Mouse (Mus musculus) gastrocnemius, adult 18-20 months (tissue): ENCODE results near the gene Ctns. TPM values are rescaled to one million over a fixed set of nuclear protein-coding genes. Genes with fewer than 3 reads are reported as not detected.

Experiments
- DNase-seq: peaks from one replicate; pipeline ENCODE4 v3.0.0; 2021; ENCODE audit warnings: low spot score
- long read RNA-seq, 2 experiments: library from polyadenylated mRNA; stranded (forward); transcript quantifications; one replicate each; pipeline ENCODE4 v2.0.0; 2021
- total RNA-seq, 2 experiments: library from RNA; stranded (reverse); gene quantifications; 2 replicates each; pipeline ENCODE4 v1.2.3; 2021

Ctns gene
- total RNA-seq = 1 to 10 TPM; 4.4 to 5.7 TPM
- long read RNA-seq, experiment 1, partial matches to known transcripts = 1 of 3 reads
- long read RNA-seq, experiment 1, other reads (novel, unspliced or antisense) = 0 of 3 reads
- long read RNA-seq, experiment 2, partial matches to known transcripts = 0 of 1 reads
- long read RNA-seq, experiment 2, other reads (novel, unspliced or antisense) = 0 of 1 reads

DNA sequence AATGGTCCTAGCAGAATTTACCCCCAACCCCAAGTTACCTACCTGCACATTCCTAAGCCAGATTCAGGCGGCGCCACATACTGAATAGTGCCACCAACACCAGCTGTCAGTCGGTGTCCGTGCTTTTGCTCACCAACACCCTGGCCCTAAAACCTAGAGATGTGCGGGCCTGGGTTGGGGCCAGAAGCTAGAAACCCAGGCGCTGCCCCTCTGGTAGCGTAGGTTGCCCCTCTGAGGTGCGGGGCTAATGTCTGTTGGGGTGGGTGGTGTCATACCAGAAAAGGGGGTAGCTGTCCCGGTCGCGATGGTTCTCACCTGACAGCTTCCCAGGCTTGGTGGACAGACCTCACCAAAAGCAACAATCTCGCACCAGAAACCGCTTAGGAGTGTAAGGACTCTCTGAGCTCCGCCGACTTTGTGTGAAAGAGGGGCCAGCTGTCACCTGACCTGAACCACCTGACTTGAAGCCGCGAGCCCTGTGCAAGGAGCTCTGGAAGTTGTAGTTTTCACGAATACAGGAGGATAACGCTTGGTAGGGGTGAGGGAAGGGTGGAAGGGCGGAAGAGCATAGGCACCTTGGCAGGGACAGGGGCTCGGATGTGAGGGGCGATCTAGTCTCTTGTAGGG lies at the start of gene Ctns:
Ctns (minus strand) TSS at position 440 of the 627 bp plus-strand sequence.
- DNase-seq = peak; percentile 88

DNA sequence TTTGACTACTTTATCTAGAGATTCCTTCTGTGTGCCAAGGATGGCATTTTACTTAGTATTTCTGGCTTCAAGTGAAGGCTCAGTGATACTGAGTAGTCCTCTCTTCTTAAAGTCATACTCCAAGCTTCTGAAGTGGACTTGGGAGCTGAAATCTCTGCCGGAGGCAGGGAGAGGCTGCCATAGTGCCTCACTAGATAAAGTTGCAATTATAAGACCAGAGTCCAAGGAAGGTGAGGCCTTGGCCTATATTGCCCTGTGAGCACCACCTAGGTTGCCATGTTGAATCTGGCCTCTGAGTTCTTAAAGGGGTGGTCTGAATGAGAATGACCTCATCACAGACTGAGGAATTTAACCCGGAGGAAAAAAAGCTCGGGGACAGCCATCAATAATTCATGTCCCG lies 43.9 kb upstream of the Ctns start:
- no peak for DNase-seq

DNA sequence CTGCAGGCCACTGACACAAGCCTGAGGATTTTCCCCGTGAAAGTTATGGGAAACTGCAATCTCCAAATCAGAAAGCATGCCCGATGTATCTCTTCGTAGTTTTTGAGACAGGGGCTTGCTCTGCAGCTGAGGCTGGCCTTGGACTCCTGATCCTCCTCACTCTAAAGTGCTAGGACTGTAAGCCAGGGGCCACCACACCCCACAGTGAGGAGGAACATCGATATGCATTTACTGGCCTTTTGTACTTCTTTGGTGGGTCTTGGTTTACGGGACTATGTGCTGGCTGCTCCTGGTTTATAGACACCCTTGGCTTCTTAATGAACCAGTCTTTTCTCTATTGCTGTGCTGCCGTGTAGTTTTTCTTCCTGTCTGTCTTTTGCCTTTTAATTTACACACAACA lies 43.4 kb upstream of the Ctns start:
- DNase-seq = no peak

DNA sequence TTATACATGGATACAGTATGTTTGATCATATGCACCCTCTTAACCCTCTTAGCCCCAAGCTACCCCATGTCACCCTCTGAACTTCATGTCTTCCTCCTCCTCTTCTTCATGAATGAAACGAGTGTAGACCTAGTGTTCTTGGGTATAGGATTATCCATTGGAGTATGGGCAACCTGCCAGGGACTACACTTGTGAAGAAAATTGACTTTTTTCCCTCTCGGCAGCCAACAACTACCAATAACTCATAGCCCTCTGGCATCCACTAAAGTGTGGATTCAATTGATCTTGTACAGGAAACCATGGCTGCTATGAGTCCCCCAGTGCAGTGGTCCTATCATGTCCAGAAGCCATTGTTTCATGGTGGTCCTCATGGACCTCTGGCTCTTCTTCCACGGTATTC lies 37.9 kb upstream of the Ctns start:
- DNase-seq = peak; percentile 13

DNA sequence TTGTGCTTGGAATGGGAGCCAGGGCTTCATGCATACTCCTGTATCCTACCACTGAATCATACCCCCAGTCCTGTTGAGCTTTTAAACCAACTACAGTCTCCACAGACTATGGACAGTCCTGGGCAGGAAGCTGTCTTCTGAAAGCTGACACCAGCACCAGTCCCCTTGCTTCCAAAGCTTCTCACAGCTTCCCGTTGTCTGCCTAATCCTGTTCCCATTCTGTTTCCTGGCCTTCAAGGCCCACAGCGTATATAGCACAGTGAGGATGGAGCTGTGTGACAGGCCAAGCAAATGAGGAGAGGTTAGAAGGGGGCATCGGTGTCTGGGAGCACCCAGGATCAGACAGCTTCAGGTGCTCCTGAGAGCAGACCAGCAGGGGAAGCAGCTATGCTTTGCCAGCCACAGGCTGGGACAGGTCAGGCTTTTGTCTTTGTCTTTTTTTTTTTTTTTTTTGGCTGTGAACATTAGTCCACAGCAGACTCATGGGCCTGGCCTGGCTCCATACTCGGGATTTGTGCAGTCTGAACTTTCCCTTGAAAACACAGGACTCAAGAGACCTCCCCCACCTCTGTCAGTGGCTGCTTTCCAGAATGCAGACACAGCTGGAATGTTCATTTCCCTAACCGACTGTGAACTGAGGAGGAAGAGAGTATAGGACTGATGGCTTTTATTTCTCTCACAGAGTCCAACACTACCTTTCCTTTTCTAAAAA lies 37.3 kb upstream of the Ctns start:
- DNase-seq = peak; percentile 78

DNA sequence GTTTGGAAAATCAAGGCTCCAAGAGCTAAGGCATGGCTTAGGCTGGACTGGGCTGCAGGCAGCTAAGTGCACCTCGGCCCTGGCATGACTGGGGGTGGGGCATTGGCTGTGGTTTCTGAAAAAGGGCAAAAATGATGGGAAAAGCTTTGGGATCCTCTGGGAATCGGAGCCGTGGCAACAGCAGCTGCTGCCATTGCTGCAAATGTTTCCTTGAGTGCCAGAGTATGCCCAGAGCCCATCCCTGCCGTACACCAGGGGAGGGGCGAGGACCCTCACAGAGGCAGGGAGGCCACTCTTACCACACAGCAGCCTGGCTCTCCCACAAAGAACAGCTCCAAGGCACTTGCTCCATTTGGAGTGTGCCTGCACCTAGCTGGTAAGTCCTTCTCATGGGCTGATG lies 35.1 kb upstream of the Ctns start, which contains the start of gene Trpv1:
Trpv1 (plus strand) TSS at position 301 of the 400 bp plus-strand sequence.
- DNase-seq = no peak

DNA sequence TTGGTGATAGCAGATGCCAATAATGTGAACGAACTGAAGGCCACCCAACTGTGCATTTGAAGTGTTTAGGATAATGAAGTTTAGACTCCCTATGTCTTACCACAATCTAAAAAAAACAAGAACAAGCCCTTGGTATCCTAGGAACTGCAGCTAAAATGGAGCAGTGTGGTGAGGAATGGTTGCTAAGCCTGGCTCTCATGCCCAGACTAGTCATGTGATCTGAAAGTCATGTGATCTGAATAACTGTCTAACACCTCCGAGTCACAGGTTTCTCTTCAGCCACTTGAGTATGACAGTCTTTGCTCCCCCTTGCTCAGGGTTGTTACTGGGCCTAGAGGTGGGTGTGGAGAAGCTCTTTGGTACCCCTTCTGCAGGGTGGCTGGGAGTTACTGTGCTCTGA lies 33.7 kb upstream of the Ctns start:
- DNase-seq = no peak

DNA sequence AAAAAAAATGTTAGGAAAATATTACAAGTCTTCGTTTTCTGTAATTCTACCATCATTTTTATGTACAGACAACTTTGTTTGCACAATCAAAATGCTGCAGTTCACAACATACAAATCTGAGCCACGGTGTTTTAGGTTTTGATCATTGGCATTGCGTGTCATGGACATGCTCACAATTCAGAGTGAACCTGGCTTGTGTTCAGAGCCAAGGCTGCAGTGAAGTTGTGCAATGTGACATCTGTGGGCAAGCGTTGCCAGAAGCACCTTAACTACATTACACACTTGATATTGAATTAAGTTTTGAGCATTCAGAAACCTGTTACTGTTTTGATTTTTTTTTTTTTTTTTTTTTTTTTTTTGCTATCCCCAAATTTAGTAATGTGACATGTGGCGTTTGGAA lies 31.2 kb upstream of the Ctns start:
- no peak for DNase-seq

DNA sequence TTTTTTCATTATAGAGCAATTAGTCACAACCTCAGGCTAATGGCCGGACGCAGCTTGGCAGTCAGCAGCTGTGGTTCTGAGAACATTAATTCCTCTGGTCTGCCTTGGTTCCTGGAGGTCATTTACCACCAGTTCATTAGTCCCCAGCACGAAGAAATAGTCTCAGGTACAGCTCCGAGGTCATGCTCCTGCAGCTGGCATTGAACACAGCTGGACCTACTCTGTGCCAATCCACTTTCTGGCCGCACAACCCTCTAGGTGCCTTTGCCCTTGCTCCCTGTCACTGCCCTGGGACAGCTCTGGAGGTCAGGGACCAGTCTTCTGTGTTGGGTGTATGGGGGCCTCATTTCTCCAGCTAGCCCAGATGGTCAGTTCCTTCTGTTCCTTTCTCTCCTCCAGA lies 30.0 kb upstream of the Ctns start:
- no peak for DNase-seq

DNA sequence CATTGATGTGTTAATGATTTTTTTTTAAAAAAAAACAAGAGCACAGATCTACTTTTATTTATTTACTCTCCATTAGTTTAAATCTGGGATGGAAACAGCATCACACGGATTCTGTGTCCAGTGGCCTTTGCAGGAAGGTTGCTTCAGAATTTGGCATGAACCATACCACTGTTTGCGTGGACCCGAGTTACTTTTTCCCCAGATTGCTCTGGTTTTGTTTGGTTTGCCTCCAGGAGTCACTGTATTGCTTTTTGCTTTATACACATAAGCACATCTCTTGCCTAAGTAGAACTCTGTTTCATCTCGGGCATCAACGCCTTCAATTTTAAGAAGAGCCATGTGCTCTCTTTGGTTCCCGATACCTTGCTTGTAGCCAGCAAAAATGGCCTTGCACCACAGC lies 27.0 kb upstream of the Ctns start:
- DNase-seq = no peak

DNA sequence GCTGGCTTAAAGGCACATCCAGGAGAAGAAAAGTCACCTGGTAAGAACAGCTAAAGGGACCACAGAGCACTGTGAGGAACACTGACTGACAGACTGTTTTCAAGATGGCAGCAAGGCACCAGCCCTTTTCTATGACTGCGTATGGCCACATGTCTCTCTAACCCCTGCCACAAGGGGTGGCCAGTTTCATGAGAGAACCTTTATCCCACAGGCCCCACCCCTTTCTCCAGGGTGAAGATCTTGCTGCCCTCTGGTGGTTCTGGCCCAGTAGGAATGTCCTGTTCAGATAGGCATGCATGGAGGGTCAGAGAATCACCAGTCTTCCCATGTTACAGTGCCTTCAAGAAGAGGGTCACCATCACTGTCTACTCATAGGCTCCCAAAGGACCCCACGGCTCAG lies 25.1 kb upstream of the Ctns start:
- DNase-seq = peak; percentile 36

DNA sequence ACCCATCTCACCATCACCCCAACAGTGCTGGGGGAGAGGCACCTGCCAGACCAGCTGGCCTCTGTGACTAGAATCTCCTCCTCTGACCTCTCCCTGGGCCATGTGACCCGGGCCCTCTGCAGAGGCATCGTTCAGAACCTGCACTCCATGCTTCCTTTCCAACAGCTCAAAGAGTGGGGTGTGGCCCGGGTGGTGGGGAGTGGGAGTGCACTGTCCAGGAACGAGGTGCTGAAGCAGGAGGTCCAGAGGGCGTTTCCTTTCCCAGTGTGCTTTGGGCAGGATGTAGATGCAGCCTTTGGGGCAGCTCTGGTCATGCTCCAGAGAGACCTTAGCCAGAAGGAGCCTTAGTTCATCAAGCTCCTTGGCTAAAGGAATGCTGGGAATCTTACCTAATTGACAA lies 24.0 kb upstream of the Ctns start:
- DNase-seq = no peak

DNA sequence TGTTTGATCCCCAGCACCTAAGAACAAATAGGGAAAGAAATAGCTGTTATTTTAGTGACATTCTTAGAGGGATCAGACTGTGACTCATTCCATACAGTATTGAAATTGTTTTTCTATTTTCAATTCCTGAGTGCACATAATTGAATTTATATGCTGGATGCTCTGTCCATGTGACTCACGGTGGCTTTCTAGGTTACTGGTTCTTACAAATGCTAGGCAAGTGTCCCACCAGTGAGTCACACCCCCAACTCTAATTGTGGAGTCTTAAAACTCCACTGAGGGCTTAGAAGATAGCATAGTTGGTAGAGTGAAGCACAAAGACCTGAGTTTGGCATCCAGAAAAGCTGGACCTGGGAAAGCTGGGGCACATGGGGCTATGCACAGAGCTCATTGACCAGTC lies 21.8 kb upstream of the Ctns start:
- DNase-seq = no peak

DNA sequence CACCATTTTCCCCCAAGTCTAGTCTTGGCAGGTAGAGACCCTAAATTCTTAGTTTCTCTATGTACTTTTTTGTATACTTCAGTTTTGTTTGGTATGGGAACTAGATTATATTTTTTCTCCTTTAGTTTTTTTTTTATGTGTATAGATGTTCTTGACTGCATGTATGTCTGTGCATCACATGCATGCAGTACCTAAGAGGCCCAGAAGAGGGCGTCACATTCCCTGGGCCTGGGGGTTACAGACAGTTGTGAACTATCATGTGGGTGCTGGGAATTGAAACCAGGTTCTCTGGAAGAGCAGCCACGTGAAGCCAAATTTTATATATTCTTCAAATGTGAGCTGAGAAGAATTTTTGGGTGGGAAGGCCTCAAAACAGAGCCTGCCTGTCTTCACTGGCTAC lies 20.8 kb upstream of the Ctns start:
- no peak for DNase-seq

DNA sequence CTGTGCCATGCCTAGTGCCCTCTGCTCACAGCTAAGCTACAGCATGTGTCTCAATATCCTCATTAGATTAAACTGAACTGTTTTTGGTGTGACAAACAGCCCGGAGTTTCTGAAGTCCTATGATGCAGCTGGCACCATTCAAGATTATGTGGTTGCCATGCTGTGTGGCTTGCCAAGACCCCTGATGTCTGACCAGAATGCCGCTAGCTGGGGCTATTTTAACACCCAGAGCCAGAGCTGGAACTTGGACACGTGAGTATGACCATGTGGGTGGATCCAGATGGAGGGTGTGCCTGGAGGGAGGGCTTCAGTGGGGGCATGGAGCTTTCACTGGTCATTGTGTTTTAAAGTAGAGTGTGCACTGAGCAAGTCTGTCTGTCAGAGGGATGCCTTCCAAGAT lies 15.1 kb upstream of the Ctns start:
- no peak for DNase-seq

DNA sequence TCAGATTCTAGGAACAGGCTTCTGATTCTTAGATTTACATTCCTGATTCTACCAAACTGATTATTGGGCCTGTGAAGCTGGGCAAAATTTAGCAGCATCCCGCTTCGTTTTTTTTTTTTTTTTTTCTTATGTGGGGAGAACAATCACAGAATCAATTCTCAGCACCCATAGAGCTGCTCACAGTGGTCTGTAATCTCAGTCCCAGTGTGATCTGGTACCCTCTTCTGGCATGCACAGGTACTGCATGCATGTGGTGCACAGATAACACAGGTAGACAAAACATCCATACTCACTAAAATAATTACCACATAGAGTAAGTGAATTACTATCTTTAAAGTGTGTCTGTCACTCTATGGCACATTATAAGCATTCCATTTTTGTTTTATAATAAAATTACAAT lies 8.8 kb upstream of the Ctns start:
- DNase-seq = no peak

DNA sequence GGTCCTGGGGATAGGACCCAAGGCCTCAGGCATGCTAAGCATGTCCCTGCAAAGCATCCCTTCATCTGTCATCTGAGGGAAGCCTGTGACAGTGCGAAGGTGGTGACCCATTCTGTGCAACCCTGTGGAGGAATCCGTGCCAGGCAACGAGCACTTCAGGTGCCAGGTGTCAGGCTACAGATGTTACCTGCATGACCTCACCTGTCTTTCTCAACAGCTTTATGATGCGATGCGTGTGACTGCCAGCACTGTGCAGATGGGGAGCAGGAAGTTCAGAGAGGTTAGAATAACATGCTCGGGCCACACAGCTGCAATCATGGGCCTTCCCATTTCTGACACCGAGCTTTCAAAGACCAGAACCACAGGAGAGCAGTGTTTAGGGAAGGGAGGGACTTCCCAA lies 6.4 kb upstream of the Ctns start:
- DNase-seq = no peak

DNA sequence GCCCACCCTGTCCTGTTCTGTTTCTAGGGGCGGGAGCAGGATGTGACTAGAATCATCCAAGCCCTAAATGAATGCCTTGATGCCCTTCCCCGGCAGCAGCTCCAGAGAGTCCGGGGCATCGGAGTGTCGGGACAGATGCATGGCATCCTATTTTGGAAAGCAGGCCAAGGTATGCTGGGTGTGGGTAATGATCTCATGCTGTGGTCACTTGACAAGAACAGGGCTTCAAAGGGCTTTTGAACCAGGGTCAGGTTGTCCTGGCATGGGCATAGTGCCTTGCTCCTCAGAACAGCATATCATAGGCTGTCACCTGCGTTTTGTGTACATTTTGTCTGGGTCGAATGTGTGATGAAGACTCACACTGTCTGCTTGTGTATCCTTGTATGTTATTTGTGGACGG lies 5.1 kb upstream of the Ctns start:
- DNase-seq = peak; percentile 7

DNA sequence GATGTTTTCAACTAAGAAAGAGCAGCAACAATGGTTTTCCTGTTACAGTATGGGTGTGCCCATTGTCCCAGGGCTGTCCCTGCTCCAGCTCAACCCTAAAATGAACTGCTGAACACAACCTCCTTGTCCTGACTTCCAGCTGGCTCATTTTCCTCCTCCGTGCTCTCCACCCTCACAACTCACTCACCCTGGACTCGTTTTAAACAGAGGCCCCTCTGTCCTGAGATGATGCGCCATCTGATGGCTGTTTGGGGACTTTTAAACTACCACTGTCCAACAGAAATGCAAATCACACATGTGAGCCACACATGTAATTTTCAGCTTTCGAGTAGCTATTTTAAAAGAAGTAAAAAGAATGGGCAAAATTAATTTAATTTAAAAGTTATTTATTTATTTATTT lies 2.8 kb upstream of the Ctns start:
- DNase-seq = peak; percentile 37

DNA sequence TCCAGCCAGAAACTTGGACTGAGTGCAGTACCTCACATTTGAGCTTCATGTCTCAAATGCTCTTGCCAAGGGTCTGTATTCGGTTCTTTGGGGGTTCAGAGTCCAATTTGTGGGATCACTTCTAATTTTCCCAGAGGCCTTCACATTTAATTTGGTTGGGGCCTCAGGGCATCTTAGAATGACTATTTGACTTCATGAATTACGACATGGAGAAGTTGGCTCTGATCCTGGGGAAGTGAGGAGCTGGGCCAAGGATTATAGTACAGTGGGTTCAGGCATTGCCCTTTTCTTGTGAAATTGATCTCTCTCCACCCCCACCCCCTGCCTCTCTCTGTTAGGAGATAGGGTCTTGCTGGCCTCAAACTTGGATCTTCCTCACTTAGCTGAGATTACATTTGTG lies 2.2 kb upstream of the Ctns start:
- peak; percentile 21 for DNase-seq

DNA sequence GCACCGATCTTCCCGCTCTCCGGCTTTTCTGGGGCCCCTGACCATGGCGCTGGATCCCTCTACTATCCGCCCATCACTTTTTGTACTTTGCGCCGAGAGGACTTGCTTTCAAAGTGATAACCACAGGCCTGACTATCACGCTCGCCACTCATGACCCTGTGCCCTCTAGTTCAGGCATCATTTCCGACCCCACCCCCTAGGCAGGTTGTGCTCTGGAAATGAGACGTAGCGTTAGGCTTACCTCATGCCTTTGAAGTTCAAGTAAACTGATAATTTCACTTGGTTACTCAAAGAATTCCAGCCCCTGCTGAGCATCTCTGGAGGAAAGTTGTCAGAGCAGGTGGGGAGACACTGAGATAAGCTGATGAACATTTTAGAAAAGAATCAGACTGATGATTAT lies 1.0 kb upstream of the Ctns start:
- no peak for DNase-seq

DNA sequence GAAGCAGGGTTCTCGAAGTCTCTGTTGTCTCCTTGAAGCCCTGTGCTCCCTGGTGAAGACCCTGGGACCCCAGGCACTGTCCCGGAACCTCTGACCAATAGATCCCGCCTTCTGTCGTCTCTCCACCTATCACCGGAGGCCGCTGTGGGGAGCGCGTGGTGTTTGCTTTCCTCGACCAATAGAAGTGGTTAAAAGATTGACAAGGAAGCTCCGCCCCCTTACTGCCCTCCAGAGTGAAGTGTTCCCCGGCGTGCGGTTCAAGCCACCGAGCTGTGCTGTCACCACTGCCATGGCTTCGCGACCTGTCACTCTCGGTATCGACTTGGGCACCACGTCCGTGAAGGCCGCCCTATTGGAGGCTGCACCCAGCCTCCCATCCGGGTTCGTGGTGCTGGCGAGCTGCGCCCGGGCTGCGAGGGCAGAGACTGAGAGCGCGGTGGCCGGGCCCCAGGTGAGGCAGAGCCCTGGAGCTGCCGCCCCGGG lies 429 bp upstream of the Ctns start, which contains the start of gene Shpk:
Shpk (plus strand) TSS at position 231 of the 483 bp plus-strand sequence.
- DNase-seq = peak; percentile 96

DNA sequence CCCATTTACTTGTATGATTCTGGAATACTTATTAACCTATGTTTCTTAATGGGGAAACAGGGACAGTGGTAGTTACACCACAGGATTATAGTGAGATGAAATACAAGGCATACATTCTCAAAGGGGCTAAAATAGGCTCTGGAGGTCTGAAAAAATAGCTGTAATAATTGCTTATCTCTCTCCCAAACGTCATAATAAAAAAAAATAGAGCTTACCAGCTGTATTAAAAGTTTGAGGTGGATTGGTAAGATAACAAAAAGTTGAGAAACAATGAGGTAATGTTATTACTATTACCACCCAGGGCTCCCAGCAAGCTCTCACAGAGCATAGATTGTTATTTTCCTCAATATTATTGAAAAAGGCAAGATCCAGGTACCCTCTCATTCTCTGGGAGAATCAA lies 652 bp downstream of the Ctns start:
- DNase-seq = no peak
